Mouse (Mus musculus): Measurements from ENCODE around the gene Bcl7a.

Bcl7a gene

GRCm38 (mm10) chr5:123416566-123417518, 73.2 kb downstream of the Bcl7a start:
- DNase-seq (ENCODE audit: low read depth) = no peak

GRCm38 (mm10) chr5:123423885-123424284, 80.3 kb downstream of the Bcl7a start:
- DNase-seq (ENCODE audit: low read depth) = no peak
